Mouse (Mus musculus) G1E (cell line): Measurements from ENCODE around the gene Wdr25.

ENCODE experiments used
- CTCF ChIP-seq: IDR thresholded peaks from 2 replicates; pipeline ENCODE4 v1.5.1; 2012; ENCODE audit warnings: low read depth, low read length, inconsistent platforms, mixed read lengths
- GATA1 ChIP-seq: IDR thresholded peaks from 2 replicates; pipeline ENCODE4 v1.6.1; 2012; ENCODE audit warnings: borderline replicate concordance, low read length, inconsistent platforms, mixed read lengths

- TF ChIP-seq CTCF (no peak), GATA1 (no peak)
These were observed 61.0 kb downstream of the Wdr25 start for GRCm38 (mm10) chr12:108954456-108954855.
